Mouse (Mus musculus): ENCODE results near the gene Atxn7. TPM values are rescaled to one million over a fixed set of nuclear protein-coding genes. Genes with fewer than 3 reads are reported as not detected.

Gene Atxn7
- polyA plus RNA-seq, 1 experiment from 2014 or later = 3.0 TPM

DNA sequence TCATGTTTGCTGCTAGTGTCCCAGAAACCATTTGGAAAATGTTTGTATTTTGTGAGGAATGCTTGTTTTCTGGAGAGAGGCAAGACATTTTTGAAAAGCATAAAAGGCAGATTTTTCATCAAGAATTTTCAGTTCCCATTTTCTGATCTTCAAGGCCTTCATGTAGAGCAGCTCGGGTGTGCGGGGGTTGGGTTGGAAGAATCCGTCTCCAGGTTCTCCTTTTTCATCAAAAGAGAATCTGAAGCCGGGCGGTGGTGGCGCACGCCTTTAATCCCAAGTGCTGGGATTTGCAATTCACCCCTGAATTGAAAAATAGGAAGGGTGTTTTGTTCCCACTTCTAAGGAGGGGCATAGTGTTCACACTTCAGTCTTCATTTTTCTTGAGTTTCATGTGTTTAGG is 41.5 kb downstream of the Atxn7 start:
- DNase-seq (ENCODE audit: low spot score) = no peak
- no peaks in the 10 kb centered on the region for H3K27me3 ChIP-seq (ENCODE audit: low read depth, poor library complexity, severe bottlenecking)
- H3K4me1 ChIP-seq = no peaks in the 10 kb centered on the region
- no peaks in the 10 kb centered on the region for H3K36me3 ChIP-seq
- no peak overlapping the region for H3K27ac ChIP-seq
- H3K9me3 ChIP-seq (replicated peaks) = no peaks in the 10 kb centered on the region
- H3K4me3 ChIP-seq = no peak overlapping the region
- 95% methylated on average over 7 of the region's 7 CpGs for WGBS

GRCm38 (mm10) chr14:14009712-14010111 is 48.5 kb downstream of the Atxn7 start:
- no peak for DNase-seq (ENCODE audit: low spot score)
- Histone ChIP-seq H3K4me1 (peaks cover 13% of the 10 kb centered on the region), H3K36me3 (0 out of 2 replicates have a peak, but pooled peaks cover 1% of the 10 kb centered on the region), H3K27me3 (ENCODE audit: low read depth, poor library complexity, severe bottlenecking) (no peaks in the 10 kb centered on the region), H3K9me3 (replicated peaks) (no peaks in the 10 kb centered on the region), H3K27ac (no peak overlapping the region), H3K4me3 (no peak overlapping the region)
- WGBS = 70% methylated on average over 6 of the region's 6 CpGs

DNA sequence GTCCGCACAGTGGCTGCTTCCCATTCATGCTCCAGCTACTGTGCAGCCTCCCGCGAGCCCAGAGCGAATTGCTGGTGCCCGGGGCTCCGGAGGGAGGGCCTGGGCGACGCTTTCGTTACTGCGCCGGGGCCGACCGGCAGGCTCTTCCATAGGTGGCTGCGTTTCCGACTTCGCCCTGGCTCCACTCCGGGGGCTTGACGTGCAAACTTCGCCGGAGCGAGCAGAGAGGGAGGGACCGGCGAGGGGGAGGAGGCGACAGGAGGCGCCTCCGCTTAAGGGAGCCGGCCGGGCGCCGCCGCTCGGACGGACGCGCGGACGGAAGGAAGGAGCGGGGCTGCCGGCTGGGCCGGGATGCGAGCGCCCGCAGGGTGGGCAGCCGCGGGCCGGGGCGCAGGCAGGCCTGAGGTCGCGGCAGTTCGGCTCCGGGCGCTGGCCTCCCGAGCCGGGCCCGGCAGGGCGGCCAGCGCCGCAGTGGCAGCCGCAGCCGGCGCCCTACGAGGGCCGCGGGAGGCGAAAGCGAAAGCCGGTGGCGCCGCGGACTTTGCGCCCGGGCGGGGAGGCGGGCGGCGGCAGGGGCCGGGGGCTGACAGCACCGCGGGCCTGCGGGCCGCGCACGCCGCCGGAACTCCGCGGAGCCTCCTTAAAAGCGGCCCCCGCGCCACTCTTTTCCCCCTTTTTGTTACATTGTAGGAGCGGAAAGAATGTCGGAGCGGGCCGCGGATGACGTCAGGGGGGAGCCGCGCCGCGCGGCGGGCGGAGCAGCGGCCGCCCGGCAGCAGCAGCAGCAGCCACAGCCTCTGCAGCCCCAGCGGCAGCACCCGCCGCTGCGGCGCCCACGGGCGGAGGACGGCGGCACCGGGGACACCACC is 51.4 kb downstream of the Atxn7 start:
- Histone ChIP-seq H3K4me1 (peaks cover 13% of the 10 kb centered on the region), H3K4me3 (peak overlapping the region; percentile 84), H3K27me3 (ENCODE audit: low read depth, poor library complexity, severe bottlenecking) (no peaks in the 10 kb centered on the region), H3K9me3 (replicated peaks) (no peaks in the 10 kb centered on the region), H3K36me3 (peaks cover 11% of the 10 kb centered on the region), H3K27ac (peak overlapping the region; percentile 98)
- DNase-seq (ENCODE audit: low spot score) = peak; percentile 86
- WGBS = 3% methylated on average over 105 of the region's 116 CpGs

- Histone ChIP-seq H3K27me3 (ENCODE audit: low read depth, poor library complexity, severe bottlenecking) (no peaks in the 10 kb centered on the region), H3K9me3 (replicated peaks) (no peaks in the 10 kb centered on the region), H3K36me3 (peaks cover 12% of the 10 kb centered on the region), H3K4me3 (peak overlapping the region; percentile 84), H3K4me1 (peaks cover 13% of the 10 kb centered on the region), H3K27ac (peak overlapping the region; percentile 98)
- WGBS = 0% methylated on average over 24 of the region's 27 CpGs
- DNase-seq (ENCODE audit: low spot score) = no peak
These were observed 52.0 kb downstream of the Atxn7 start for GRCm38 (mm10) chr14:14013252-14013711.

DNA sequence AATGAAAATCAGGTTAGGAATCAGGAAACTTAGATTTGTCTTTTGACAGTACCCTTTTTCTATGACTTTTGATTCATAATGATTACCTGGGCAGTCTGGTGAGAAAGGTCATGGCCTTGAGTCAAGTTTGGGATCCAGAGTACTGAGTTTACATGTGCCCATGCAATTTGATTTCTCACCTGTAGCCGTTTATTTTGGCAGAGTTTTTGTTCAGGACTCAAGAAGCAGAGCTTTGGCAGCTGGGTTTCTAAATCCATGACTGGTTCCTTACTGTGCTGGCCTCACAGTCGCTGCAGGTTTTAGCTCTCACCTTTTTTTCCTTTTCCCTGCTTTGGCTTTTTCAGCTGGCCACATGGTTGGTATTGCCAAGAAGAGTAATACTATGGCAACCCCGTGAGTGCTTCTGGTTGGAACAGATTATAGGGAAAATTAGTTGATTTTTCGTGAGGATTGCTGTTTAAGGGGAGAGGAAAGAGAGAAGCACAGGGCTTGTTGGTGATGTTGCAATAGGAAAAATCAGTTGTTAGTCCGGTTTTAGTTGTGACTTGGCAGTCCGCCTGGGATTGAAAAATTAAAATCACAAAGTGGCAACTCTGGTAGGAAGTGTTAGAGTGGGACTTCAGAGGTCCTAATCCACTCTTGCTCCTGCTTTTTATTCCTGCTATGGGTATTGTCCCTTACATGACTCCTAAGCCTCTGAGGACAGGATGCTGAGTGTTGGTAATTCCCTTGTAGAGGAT is 53.6 kb downstream of the Atxn7 start:
- DNase-seq (ENCODE audit: low spot score) = no peak
- no peaks in the 10 kb centered on the region for H3K9me3 ChIP-seq (replicated peaks)
- peaks cover 12% of the 10 kb centered on the region for H3K36me3 ChIP-seq
- H3K27ac ChIP-seq = no peak overlapping the region
- no peak overlapping the region for H3K4me3 ChIP-seq
- no peaks in the 10 kb centered on the region for H3K27me3 ChIP-seq (ENCODE audit: low read depth, poor library complexity, severe bottlenecking)
- peaks cover 13% of the 10 kb centered on the region for H3K4me1 ChIP-seq
- WGBS = 86% methylated on average over 6 of the region's 6 CpGs

- Histone ChIP-seq H3K27ac (no peak overlapping the region), H3K9me3 (replicated peaks) (no peaks in the 10 kb centered on the region), H3K27me3 (ENCODE audit: low read depth, poor library complexity, severe bottlenecking) (no peaks in the 10 kb centered on the region), H3K4me1 (no peaks in the 10 kb centered on the region), H3K4me3 (no peak overlapping the region), H3K36me3 (peaks cover 19% of the 10 kb centered on the region)
- WGBS = 82% methylated on average over 6 of the region's 6 CpGs
- DNase-seq (ENCODE audit: low spot score) = no peak
These were observed 58.1 kb downstream of the Atxn7 start for GRCm38 (mm10) chr14:14019155-14019894.

GRCm38 (mm10) chr14:14021244-14021643 is 60.0 kb downstream of the Atxn7 start:
- H3K9me3 ChIP-seq (replicated peaks) = no peaks in the 10 kb centered on the region
- WGBS = 95% methylated on average over 6 of the region's 6 CpGs
- H3K4me1 ChIP-seq = no peaks in the 10 kb centered on the region
- no peaks in the 10 kb centered on the region for H3K27me3 ChIP-seq (ENCODE audit: low read depth, poor library complexity, severe bottlenecking)
- peaks cover 13% of the 10 kb centered on the region for H3K36me3 ChIP-seq
- DNase-seq (ENCODE audit: low spot score) = no peak
- H3K4me3 ChIP-seq = no peak overlapping the region
- no peak overlapping the region for H3K27ac ChIP-seq

GRCm38 (mm10) chr14:14025870-14026269 is 64.6 kb downstream of the Atxn7 start:
- no peaks in the 10 kb centered on the region for H3K4me1 ChIP-seq
- WGBS = 94% methylated on average over 8 of the region's 8 CpGs
- DNase-seq (ENCODE audit: low spot score) = no peak
- no peak overlapping the region for H3K27ac ChIP-seq
- H3K27me3 ChIP-seq (ENCODE audit: low read depth, poor library complexity, severe bottlenecking) = no peaks in the 10 kb centered on the region
- peaks cover 4% of the 10 kb centered on the region; the same call in 1 of the 2 replicates for H3K36me3 ChIP-seq
- no peak overlapping the region for H3K4me3 ChIP-seq
- no peaks in the 10 kb centered on the region for H3K9me3 ChIP-seq (replicated peaks)

DNA sequence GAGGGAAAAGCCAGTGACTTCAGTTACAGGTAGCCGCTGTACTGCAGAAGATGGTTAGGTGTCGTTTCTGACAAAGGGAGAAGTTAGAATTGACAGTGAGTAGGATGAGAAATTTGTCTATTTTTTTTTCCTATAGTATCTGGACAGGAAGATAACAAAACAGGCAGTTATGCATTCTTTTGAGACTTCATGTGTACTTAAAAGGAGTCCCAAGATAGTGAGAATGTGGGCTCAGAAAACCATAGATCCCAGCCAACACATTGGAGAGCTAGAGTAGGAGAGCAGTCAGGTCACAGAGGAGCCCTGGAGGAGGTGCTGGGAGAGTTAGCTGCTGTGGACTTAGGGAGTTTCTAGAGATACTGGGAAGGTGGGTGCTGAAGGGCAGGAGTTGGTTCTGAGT is 69.4 kb downstream of the Atxn7 start:
- H3K9me3 ChIP-seq (replicated peaks) = no peaks in the 10 kb centered on the region
- no peaks in the 10 kb centered on the region for H3K27me3 ChIP-seq (ENCODE audit: low read depth, poor library complexity, severe bottlenecking)
- no peak overlapping the region for H3K4me3 ChIP-seq
- no peak overlapping the region for H3K27ac ChIP-seq
- peaks cover 3% of the 10 kb centered on the region; the same call in 1 of the 2 replicates for H3K36me3 ChIP-seq
- whole genome bisulfite sequencing = 96% methylated on average over 2 of the region's 2 CpGs
- DNase-seq (ENCODE audit: low spot score) = no peak
- H3K4me1 ChIP-seq = no peaks in the 10 kb centered on the region

DNA sequence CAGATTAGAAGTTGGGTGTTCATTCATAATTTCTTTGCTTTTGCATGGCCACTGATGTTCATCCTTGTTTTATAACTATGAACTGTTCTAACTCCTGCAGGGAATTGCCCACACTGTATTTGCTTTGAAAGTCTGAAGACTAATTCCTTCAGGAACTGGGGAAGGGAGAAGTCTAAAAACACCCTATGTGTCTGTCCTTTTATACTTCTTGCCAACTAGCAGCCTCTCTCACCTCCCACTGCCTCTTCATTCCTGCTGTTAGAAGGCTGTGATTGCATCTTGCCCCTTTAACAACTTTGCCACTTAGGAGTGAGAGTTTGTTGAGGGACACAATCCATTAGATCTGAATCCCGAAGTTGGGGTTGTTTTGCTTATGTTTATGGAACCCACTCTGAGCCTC is 71.6 kb downstream of the Atxn7 start:
- Histone ChIP-seq H3K9me3 (replicated peaks) (no peaks in the 10 kb centered on the region), H3K4me3 (no peak overlapping the region), H3K27ac (no peak overlapping the region), H3K27me3 (ENCODE audit: low read depth, poor library complexity, severe bottlenecking) (no peaks in the 10 kb centered on the region), H3K4me1 (no peaks in the 10 kb centered on the region), H3K36me3 (no peaks in the 10 kb centered on the region; the same call in 1 of the 2 replicates)
- DNase-seq (ENCODE audit: low spot score) = no peak
- WGBS = 77% methylated on average over 1 of the region's 1 CpGs

DNA sequence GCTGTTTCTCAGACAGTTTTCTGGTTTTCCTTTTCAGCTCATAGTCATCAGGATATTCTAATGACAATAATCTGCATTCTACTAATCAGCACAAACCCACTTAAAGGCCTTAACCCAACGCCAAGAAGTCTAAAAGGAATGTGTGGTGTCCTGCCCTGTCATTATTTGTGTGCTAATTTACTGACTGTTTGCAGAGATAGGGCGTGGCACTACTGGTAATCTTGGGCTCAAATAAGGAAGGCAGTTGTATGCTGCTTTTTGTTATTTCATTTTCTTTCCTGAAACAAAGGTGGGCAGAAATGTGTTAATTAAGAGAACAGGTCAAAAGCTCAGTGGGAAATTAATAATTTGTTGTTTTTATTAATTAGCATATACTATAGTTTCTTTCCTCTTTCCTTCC is 75.1 kb downstream of the Atxn7 start:
- DNase-seq (ENCODE audit: low spot score) = no peak
- Histone ChIP-seq H3K4me3 (no peak overlapping the region), H3K9me3 (replicated peaks) (no peaks in the 10 kb centered on the region), H3K36me3 (peaks cover 7% of the 10 kb centered on the region; the same call in 1 of the 2 replicates), H3K4me1 (no peaks in the 10 kb centered on the region), H3K27me3 (ENCODE audit: low read depth, poor library complexity, severe bottlenecking) (no peaks in the 10 kb centered on the region), H3K27ac (no peak overlapping the region)
- 74% methylated on average over 2 of the region's 2 CpGs for WGBS

DNA sequence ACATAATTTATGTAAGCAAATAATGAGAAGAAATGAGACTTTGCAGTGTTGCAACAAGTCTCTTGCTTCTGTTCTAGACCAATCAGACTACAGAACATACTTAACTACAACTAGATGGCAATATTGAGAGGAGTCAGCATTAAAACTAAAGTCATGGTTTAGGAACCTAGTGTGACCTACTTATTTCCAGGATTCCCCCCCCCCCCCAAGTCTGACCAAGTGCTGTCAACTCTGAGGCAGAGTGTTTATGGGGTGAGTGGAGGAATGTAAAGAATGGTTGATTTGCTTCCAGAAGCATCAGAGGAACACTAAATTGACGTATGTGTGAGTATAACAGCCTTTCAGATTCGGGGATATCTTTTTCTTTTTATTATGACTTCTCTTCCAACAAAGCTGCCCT is 77.0 kb downstream of the Atxn7 start:
- H3K9me3 ChIP-seq (replicated peaks) = no peaks in the 10 kb centered on the region
- no peak overlapping the region for H3K4me3 ChIP-seq
- DNase-seq (ENCODE audit: low spot score) = no peak
- no peaks in the 10 kb centered on the region for H3K27me3 ChIP-seq (ENCODE audit: low read depth, poor library complexity, severe bottlenecking)
- no peaks in the 10 kb centered on the region for H3K4me1 ChIP-seq
- 87% methylated on average over 2 of the region's 2 CpGs for WGBS
- no peak overlapping the region for H3K27ac ChIP-seq
- H3K36me3 ChIP-seq = peaks cover 7% of the 10 kb centered on the region; the same call in 1 of the 2 replicates
